Mouse (Mus musculus) neural tube, postnatal 0 days (tissue): ENCODE data around the gene Padi3. TPM values are rescaled to one million over a fixed set of nuclear protein-coding genes. Genes with fewer than 3 reads are reported as not detected.

Source experiments
- polyA plus RNA-seq: library from polyadenylated mRNA; unstranded; fragments of >200 nt; fragmentation: Nextera tagmentation; extraction: Ambion mirVana; gene quantifications from 2 replicates; pipeline ENCODE4 v1.2.1, GENCODE M21; 2015

The Padi3 gene
- 0.14 TPM in 1 of 2 replicates, not detected in the other for polyA plus RNA-seq

GRCm38 (mm10) chr4:140810458-140811260 is at the start of gene Padi3:
Padi3 (minus strand) TSS chr4:140810648.

GRCm38 (mm10) chr4:140845666-140846065 is 35.2 kb upstream of the Padi3 start, which contains the start of gene Padi1:
Padi1 (minus strand) TSS chr4:140845778.

GRCm38 (mm10) chr4:140774025-140774800 is 36.2 kb downstream of the Padi3 start, which contains the start of gene Padi4:
Padi4 (minus strand) TSS chr4:140774236.

GRCm38 (mm10) chr4:140742543-140742942 is 67.9 kb downstream of the Padi3 start, which contains the start of gene Padi6:
Padi6 (minus strand) TSS chr4:140742643.

Other genes with a start within 250 kb of the Padi3 start
- 20.1 and 20.2 TPM in 2 replicates for gene Arhgef10l, start 144.6 kb downstream of the Padi3 start, polyA plus RNA-seq
- gene Rcc2, start 110.1 kb downstream of the Padi3 start, polyA plus RNA-seq = 14.6 and 17.5 TPM in 2 replicates
- 0.10 and 0.13 TPM in 2 replicates for gene Padi6, start 68.0 kb downstream of the Padi3 start, polyA plus RNA-seq
- gene Padi4, start 36.4 kb downstream of the Padi3 start, polyA plus RNA-seq = 0.08 TPM in 1 of 2 replicates, not detected in the other
- 0.11 TPM in 1 of 2 replicates, not detected in the other for gene Padi1, start 35.1 kb upstream of the Padi3 start, polyA plus RNA-seq
- 3.7 and 3.8 TPM in 2 replicates for gene Padi2, start 95.7 kb upstream of the Padi3 start, polyA plus RNA-seq
- 611 and 636 TPM in 2 replicates for gene Sdhb, start 150.6 kb upstream of the Padi3 start, polyA plus RNA-seq
- gene Atp13a2, start 176.2 kb upstream of the Padi3 start, polyA plus RNA-seq = 176 and 204 TPM in 2 replicates
- gene Mfap2, start 199.8 kb upstream of the Padi3 start, polyA plus RNA-seq = 137 and 164 TPM in 2 replicates
- 3.4 TPM in 2 replicates for gene Crocc, start 249.9 kb upstream of the Padi3 start, polyA plus RNA-seq